Mouse (Mus musculus) layer of hippocampus, postnatal 36 days (tissue): Measurements from ENCODE around the gene Edem2. TPM values are rescaled to one million over a fixed set of nuclear protein-coding genes. Genes with fewer than 3 reads are reported as not detected.
A peak's percentile ranks its signal among the peaks of the same experiment; 100 is the strongest.

Experiments used
- DNase-seq, 2 experiments: peaks; one replicate each; pipeline ENCODE4 v3.0.0; 2022
- total RNA-seq, 2 experiments: library from RNA; stranded (reverse); gene quantifications; 2 replicates each; pipeline ENCODE4 v1.2.3; 2021

The Edem2 gene
- total RNA-seq, 2 experiments from 2014 or later: 21.7 to 25.0 TPM

DNA sequence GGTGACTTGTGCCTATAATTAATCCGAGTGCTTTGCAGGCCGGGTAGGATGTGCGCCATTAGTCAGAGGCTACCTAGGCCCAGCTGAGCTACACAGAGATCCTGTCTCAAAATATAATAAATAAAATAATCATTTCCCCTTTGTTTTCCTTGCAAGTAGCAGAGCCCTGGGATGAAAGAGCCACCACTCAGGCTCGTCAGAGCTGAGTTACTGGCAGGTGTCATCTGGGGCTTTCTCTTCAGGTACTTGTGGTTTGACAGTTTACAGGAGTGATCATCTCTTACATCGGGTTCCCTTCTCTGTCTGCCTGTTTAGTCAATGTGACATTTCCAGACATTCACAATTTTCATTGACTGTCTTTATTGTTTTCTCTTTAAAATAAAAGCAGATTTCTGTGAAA is 42.7 kb downstream of the Edem2 start:
- DNase-seq: no peak

DNA sequence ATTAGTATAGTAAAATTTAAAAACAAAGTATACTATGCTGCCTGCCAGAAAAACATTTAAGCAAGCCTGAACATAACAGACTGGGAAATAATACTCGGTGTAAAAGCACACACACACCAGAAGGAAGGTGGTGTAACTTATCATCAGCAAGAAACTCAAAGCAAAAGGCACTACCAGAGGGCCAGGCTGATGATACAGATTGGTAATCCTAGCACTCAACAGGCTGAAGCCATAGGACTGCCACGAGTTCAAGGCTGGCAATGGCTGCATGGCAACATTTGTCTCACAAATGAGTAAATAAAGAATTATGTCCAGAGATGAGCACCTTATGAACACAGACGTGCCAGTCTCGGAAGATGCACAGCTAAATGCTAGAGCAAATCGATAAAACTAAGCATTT is 45.5 kb downstream of the Edem2 start:
- no peak for DNase-seq

DNA sequence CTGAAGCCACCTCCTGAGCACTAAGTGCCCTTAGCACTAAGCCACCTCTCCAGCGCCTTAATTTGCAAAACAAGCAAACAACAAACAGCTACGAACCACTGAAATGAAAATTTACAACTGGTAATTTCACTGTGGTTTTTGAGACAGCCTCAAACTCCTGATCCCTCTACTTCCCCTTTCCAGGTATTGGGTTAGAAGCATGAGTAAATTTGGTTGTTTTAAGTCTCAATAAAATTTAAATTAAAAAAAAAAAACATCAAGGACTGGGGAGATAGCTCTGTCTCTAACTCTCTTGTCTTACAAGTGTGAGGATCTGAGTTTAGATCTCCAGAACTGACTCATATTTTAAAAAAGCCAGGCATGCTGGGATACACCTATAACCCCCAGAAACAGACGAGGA is 46.1 kb downstream of the Edem2 start:
- no peak for DNase-seq

DNA sequence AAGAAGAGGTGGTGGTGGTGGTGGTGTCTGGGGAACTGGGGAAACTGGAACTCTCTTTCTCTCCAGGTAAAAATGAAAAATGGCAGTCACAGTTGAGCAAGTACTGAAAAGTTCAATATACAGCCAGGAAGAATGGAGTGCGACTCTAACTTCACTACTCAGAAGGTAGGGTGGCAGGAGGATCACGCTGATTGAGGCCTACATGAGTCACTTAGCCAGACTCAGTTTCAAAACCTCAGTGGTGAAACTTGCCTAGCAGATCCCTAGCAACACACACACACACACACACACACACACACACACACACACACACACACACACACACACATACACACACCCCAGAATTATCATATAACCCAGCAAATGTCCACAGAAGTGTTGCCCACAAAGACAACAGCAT is 47.4 kb downstream of the Edem2 start:
- DNase-seq: no peak

DNA sequence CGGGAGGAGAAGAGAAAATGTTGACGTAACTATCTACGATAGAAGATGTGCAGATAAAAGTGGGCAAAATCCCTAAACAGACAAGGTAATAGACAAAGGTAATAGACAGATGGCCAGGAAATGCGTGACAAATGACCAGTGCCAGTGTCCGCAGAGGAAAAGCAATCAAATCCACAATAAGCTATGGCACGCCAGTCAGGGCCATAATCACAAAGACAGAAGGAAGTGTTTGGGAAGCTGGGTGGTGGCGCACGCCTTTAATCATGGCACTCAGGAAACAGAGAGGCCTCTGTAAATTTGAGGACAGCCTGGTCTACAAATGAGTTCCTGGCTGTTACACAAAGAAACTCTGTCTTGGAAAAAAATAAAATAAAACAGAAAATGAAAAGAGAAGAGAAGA is 48.1 kb downstream of the Edem2 start:
- DNase-seq: no peak

DNA sequence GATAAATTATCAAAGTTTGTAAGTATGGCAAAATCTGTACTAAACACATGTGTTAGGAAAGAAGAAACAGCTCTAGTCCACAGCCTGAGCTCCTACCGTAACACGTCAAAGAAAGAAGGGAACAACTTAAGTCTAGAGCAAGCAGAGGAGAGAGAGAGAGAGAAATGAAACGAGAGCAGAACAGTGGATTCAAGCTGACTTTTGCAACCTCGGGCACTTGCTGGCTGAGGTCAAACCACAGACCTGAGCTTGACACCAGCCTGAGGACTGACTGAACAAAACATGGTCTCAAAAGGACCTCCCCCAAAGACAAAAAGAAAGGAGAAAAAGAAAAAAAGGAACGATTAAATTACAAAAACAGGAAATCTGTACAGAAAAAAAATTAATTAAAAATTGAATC is 48.7 kb downstream of the Edem2 start:
- DNase-seq: no peak

DNA sequence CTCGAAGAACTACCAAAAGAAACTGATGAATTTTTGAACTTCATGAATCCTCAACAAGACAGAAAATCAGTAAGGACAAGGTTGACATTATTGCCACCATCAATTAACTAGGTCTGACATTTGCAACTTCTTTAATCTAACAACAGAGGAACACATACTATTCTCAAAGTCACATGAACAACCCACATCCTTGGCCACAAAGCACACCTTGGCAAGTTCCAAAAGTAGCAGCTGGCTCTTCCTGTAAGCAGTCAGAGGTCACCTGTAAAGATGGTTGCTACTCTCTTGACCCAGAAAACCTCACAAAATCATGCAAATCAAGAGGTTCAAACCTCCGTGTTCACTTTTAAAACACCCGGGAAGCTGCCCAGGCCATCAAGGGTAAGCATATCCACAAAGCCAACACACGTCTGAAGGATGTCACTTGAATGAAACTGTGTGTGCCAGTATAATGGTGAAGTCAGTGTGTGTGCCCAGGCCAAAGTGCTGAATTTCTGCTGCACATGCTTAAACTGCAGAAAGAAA is 49.6 kb downstream of the Edem2 start:
- DNase-seq: no peak

DNA sequence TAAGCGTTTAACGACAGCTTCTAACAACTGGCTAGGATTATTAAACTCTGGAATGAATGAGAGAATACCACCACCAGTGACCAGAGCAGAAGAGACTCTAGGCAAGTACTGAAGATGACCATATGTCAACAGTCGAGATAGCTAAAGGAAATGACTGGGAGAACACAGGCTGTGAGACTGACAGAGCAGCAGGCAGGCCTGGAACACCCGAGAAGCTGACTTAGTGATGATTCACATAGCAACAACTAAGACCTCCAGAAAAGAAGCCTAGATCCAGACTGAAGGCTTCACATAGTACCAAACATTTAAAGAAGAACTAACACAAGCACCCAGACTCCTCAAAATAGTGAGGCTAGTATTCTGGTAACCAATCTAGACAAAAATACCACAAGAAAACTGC is 54.2 kb downstream of the Edem2 start:
- peak in 1 of 2 experiments; percentile 32 for DNase-seq

DNA sequence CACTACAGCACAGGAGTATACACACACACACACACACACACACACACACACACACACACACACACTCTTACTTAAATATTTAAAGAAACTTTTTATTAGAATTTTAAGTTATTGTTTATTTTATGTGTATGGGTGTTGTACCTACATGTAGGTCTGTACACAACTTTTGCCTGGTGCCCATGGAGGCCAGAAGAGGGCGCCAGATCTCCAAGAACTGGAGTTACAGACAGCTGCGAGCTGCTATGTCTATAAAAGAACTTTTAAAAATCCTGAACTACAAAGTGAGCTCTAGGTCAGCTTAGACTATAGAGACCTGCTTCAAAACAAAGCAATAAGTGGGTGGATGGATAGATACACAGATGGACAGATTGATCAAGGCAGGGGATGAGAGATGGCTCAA is 55.7 kb downstream of the Edem2 start:
- DNase-seq: peak; percentile 37 to 45

DNA sequence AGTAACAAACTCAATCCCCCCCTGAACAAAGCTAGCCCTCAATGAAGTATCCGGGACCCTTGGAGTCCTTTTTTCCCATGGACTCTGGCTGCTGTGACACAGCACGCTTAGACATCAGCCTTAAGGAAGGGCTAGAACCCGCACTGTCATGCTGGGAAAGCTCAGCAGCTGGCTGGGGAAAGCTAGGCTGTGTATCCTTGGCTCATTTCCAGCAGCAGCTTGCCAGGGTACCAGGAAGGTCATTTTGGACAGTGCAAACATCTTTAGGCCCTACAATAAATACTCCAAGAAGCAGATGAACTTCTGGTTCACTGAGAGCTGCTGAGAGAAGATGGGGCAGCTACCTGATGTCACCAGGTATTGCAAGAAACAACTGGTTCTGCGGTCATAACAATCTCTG is 58.0 kb downstream of the Edem2 start:
- no peak for DNase-seq

DNA sequence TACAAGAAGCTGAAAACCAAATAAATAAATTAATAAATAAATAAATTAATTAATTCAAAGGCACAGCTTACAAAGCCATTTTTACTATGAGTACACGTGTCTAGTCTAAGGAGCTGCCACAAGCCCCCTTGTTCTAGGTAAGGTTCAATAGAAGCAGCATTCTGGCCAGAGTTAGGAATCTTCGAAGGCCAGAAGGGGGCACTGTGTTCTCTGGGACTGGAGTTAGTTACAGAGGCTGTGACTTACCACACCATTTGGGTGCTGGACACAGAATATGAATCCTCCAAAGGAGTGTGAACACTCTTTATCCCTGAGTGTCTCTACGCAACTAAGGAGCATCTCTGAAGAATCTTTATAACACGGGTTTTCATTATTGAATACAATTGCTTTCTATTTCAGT is 60.8 kb downstream of the Edem2 start:
- DNase-seq: no peak

DNA sequence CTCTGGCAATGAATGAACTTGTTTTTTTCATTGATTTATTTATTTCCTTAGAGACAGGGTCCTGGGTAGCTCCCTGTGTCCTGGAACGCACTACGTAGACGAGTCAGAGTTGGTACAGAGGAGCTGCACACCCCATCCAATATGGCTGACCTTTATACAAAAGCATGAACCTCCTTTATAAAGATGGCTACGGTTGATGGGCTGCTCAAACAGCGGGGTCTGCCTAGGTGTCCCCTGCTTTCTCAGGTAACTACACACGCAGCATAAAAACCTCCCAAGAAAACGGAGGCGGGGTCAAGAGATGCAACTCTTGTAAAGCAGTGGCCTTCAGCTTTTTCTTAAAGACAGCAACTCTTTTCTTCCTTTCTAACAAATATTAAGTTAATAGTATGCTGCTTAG is 61.4 kb downstream of the Edem2 start:
- DNase-seq: no peak

DNA sequence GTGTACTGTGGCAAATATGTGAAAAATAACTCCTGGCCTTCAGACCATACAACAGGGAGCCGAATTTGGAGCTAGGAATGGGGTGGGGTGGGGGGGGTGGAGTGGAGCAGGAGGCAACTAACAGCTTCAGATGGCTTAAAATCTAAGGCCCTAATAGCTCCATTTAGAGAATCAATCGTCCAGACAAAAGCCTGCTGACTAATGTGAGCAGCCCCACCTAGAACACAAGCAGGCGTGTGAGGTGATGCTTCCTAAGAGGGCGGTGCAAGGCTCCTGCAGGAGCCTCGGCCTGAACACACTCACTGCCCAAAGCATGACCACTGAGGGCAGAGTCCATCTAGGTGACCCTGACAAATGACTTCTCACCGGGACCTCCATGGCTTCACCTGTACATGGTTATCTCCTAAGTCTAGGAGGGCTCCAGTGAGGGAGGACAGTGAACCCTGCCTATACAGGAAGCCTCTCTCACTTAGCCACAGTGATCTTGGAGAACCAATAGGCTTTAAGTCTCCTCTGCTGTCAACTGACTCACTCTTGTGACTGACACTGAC is 65.3 kb downstream of the Edem2 start:
- no peak for DNase-seq

DNA sequence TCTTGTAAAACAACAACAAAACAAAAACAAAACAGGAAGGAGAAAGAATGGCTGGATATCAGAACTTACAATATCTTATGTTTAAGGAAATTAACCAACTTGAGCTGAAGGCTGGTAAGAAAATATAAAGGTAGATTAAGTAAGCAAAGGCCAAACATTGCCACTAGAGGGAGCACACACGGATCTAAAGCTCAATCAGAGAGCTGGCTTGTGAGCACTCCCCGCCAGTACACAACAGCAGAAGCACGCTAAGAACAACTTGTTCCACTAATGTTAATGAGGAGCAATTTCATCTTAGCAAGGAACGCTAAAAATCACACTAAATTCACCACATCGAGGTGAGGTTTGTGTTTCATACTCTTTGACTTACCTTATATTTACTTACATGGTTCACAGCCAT is 66.2 kb downstream of the Edem2 start:
- DNase-seq: peak; percentile 35 to 60

DNA sequence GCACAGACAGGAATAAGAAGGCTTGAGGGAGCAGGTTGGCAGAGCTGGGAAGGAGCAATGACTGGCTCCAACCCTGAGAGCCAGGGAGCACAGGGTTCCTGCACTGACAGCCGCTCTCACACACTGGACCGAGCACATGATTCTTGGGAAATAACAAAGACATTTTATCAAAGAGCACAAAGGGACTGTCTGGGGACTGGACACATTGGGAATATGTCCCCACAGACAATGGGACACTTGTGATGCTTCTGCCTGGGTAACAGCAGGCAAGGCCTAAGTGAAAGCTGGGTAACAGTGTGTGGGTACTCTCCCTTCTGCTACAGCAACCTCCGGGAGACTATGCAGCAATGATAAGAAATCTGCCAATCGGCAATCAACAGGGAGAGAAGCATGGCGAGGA is 66.9 kb downstream of the Edem2 start:
- DNase-seq: no peak

DNA sequence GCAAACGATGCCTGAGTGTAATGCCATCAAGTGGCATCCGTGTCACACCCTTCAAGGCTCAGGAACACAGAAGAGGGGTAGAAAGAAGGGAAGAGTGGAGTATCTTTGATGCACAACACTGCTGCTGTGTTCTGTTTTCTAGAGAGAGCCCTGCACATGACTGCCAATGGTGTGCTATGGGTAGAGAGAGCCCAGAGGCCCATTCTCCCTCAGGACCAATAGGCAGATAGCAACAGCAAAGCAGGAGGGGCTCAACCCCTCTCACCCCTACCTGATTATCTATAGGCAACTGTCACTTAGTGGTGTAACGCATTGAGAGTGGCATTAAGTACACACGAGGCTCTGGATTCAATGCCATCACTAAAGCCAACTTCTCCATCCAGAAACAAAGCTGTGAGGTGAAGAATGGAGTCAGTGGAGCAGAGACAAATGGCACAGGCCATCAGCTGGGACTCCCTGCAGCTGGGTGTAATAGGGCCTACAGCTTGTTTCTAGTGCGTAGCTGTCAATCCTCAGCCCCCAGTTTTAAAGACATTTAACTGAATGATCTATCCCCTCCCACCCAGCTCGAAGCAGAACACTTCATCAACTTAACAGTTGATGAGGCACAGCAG is 73.4 kb downstream of the Edem2 start:
- no peak for DNase-seq

DNA sequence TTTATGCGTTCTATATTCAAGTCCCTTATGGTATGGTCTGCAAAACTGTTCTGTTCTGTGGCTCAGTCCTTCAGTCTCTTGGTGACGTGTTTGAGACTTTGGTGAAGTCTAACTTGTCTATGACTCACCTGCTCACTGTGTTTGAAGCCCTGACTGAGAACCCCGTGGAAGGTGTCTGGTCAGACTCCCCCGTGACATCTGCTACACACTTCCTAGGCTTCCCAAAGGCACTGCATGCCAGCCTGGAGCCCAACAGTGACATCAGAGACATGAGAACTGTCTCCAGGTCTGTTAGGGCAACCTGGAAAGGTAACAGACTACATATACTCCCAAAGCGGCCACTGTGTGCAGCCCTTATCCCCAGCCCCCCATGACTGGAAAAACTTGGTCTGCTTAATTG is 76.7 kb downstream of the Edem2 start:
- no peak for DNase-seq

Other genes starting within 250 kb of the Edem2 start
- gene Acss2, start 211.5 kb downstream of the Edem2 start, total RNA-seq: 10 to 100 TPM; 64.8 to 67.6 TPM
- 100 to 1,000 TPM; 108 to 111 TPM for gene Ggt7, start 211.2 kb downstream of the Edem2 start, total RNA-seq
- gene Gss, start 136.7 kb downstream of the Edem2 start, total RNA-seq: 10 to 100 TPM; 24.7 to 26.9 TPM
- gene Myh7b, start 118.3 kb downstream of the Edem2 start, total RNA-seq: 1 to 10 TPM; 3.3 to 5.3 TPM
- gene Trpc4ap, start 37.1 kb downstream of the Edem2 start, total RNA-seq: 100 to 1,000 TPM; 154 to 160 TPM
- not detected for gene Gm17581, start 6.4 kb upstream of the Edem2 start, total RNA-seq
- 1 to 10 TPM in 1 of 2 experiments, under 1 TPM in 1; 0.63 to 1.3 TPM for gene Procr, start 21.6 kb upstream of the Edem2 start, total RNA-seq
- gene Mmp24, start 45.9 kb upstream of the Edem2 start, total RNA-seq: 10 to 100 TPM; 42.0 to 46.5 TPM
- 10 to 100 TPM; 51.4 to 57.4 TPM for gene BC029722, start 90.0 kb upstream of the Edem2 start, total RNA-seq
- gene Eif6, start 97.5 kb upstream of the Edem2 start, total RNA-seq: 10 to 100 TPM; 65.8 to 74.3 TPM
- gene Fam83c, start 105.4 kb upstream of the Edem2 start, total RNA-seq: not detected
- gene Uqcc1, start 200.8 kb upstream of the Edem2 start, total RNA-seq: 10 to 100 TPM; 76.9 to 81.8 TPM
- gene Gm15557, start 211.3 kb upstream of the Edem2 start, total RNA-seq: not detected
- gene Gdf5, start 215.9 kb upstream of the Edem2 start, total RNA-seq: not detected
- gene Cep250, start 227.0 kb upstream of the Edem2 start, total RNA-seq: 10 to 100 TPM; 20.1 to 21.5 TPM